Mouse (Mus musculus): ENCODE data around the gene Pgpep1l. TPM values are rescaled to one million over a fixed set of nuclear protein-coding genes. Genes with fewer than 3 reads are reported as not detected.

Pgpep1l gene
- polyA plus RNA-seq, 1 experiment = not detected

- TF ChIP-seq POLR2A (IDR thresholded peaks at IDR 0.05; ENCODE audit: borderline replicate concordance, low read depth, low read length) = no peak
- Histone ChIP-seq H3K27ac (ENCODE audit: insufficient read depth, low read depth, low read length) (no peak overlapping the region), H3K4me3 (ENCODE audit: insufficient read depth, low read length) (no peak overlapping the region), H3K4me1 (ENCODE audit: control insufficient read depth, insufficient read depth, low read length) (peaks cover 6% of the 10 kb centered on the region)
Observed at GRCm38 (mm10) chr7:68224006-68224405, 40.0 kb downstream of the Pgpep1l start.

GRCm38 (mm10) chr7:68223356-68223808 is 40.7 kb downstream of the Pgpep1l start:
- H3K4me1 ChIP-seq (ENCODE audit: control insufficient read depth, insufficient read depth, low read length) = peaks cover 6% of the 10 kb centered on the region

DNA sequence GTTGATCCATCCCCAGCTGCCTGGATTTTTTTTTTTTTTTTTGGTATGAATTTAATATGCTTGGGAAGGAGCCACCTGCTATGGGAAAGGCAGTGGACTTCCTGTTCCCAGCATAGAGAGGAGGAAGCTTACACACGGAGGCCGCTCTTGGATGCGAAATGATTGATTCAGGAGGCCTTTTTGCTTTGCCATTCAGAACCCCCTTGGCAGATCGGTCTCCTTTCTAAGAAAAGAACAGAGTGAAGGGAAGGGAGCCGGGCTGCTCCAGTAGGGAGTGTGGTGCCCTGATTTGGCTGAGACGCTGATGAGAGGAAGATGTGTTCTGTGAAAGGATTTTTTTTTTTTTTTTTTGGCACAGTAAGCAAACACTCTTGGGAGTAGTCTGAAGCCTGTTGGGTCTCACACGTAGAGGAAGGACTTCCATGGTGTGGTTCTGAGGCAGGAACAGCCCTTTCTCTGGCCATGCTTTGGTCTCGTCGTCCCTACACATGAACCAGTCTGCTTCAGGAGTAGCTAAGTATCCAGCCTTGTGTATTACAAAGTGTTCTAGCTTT is 42.3 kb downstream of the Pgpep1l start:
- H3K4me1 ChIP-seq (ENCODE audit: control insufficient read depth, insufficient read depth, low read length) = peaks cover 14% of the 10 kb centered on the region
- TF ChIP-seq POLR2A (IDR thresholded peaks at IDR 0.05; ENCODE audit: borderline replicate concordance, low read depth, low read length) (no peak), CTCF (IDR thresholded peaks at IDR 0.05; ENCODE audit: low read depth, low read length) (no peak)
- no peak overlapping the region for H3K4me3 ChIP-seq (ENCODE audit: insufficient read depth, low read length)
- H3K27ac ChIP-seq (ENCODE audit: insufficient read depth, low read depth, low read length) = no peak overlapping the region

More at GRCm38 (mm10) chr7:68223356-68223808, 40.7 kb downstream of the Pgpep1l start:
- TF ChIP-seq POLR2A (IDR thresholded peaks at IDR 0.05; ENCODE audit: borderline replicate concordance, low read depth, low read length) = no peak
- no peak for TF ChIP-seq CTCF (IDR thresholded peaks at IDR 0.05; ENCODE audit: low read depth, low read length)
- Histone ChIP-seq H3K4me3 (ENCODE audit: insufficient read depth, low read length) (no peak overlapping the region), H3K27ac (ENCODE audit: insufficient read depth, low read depth, low read length) (no peak overlapping the region)

DNA sequence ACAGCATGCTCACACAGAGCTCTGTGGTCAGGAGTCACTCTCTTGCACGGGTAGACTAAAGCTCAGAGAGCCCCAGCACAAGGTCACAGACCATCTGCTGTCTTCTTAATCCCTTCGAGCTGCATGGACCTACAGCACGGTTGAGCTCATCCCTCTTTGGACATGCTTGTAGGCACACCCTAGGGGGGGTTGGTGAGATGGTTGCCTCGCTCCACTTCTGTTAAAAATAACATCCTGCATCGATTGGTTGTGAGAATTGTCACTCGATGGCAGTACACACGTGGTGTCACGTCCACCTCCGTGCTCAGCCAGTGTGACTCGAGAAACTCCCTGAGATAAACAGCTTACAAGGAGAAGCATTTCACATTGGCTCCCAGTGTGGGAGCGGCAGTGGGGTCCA is 45.2 kb downstream of the Pgpep1l start:
- Histone ChIP-seq H3K4me3 (ENCODE audit: insufficient read depth, low read length) (no peak overlapping the region), H3K4me1 (ENCODE audit: control insufficient read depth, insufficient read depth, low read length) (peaks cover 14% of the 10 kb centered on the region), H3K27ac (ENCODE audit: insufficient read depth, low read depth, low read length) (no peak overlapping the region)
- TF ChIP-seq CTCF (IDR thresholded peaks at IDR 0.05; ENCODE audit: low read depth, low read length) = no peak
- TF ChIP-seq POLR2A (IDR thresholded peaks at IDR 0.05; ENCODE audit: borderline replicate concordance, low read depth, low read length) = no peak

- no peak overlapping the region for H3K27ac ChIP-seq (ENCODE audit: insufficient read depth, low read depth, low read length)
- no peak for TF ChIP-seq POLR2A (IDR thresholded peaks at IDR 0.05; ENCODE audit: borderline replicate concordance, low read depth, low read length)
- peaks cover 11% of the 10 kb centered on the region for H3K4me1 ChIP-seq (ENCODE audit: control insufficient read depth, insufficient read depth, low read length)
- no peak overlapping the region for H3K4me3 ChIP-seq (ENCODE audit: insufficient read depth, low read length)
Observed at GRCm38 (mm10) chr7:68215522-68216070, 48.4 kb downstream of the Pgpep1l start.

GRCm38 (mm10) chr7:68213842-68214241 is 50.2 kb downstream of the Pgpep1l start:
- no peak overlapping the region for H3K27ac ChIP-seq (ENCODE audit: insufficient read depth, low read depth, low read length)
- no peak overlapping the region for H3K4me3 ChIP-seq (ENCODE audit: insufficient read depth, low read length)
- TF ChIP-seq CTCF (IDR thresholded peaks at IDR 0.05; ENCODE audit: low read depth, low read length) (no peak), POLR2A (IDR thresholded peaks at IDR 0.05; ENCODE audit: borderline replicate concordance, low read depth, low read length) (no peak)
- peaks cover 11% of the 10 kb centered on the region for H3K4me1 ChIP-seq (ENCODE audit: control insufficient read depth, insufficient read depth, low read length)

DNA sequence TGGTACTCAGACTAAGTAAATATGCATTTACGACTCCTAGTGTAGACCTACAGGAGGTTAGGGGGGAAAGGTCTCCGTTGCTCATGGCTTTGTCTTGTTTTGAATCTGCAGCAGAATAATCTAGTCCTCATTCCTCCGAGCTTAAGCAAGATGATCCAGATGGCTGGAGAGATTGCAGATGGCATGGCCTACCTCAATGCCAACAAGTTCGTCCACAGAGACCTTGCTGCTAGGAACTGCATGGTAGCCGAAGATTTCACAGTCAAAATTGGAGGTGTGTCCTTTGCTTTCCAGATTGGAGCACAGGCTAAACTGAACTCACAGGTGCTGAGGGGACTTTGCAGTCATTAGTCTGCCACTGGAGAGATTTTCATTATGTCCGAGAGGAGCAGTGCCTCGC is 52.1 kb downstream of the Pgpep1l start:
- Histone ChIP-seq H3K27ac (ENCODE audit: insufficient read depth, low read depth, low read length) (no peak overlapping the region), H3K4me1 (ENCODE audit: control insufficient read depth, insufficient read depth, low read length) (peaks cover 3% of the 10 kb centered on the region; the same call in 1 of the 2 replicates), H3K4me3 (ENCODE audit: insufficient read depth, low read length) (no peak overlapping the region)
- TF ChIP-seq CTCF (IDR thresholded peaks at IDR 0.05; ENCODE audit: low read depth, low read length) (no peak), POLR2A (IDR thresholded peaks at IDR 0.05; ENCODE audit: borderline replicate concordance, low read depth, low read length) (no peak)

DNA sequence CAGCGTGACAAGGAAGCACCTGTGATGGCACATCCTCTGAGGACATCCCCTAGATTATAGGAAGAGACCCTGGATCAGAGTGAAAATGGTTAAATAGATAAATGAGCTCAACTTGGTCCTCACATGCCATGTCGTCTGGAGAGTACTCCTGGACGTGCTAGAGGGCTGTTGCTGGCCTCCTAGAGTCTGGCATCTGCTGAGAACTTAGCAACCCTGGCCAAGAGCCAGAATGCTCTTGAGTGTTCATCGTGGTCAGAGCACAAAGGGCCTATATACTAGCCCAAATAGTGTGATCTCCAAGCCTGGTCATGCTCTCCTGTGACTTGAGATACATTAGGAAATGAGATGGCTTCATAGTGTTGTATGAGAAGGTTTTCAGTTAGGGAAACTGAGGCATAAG is 53.6 kb downstream of the Pgpep1l start:
- Histone ChIP-seq H3K4me1 (ENCODE audit: control insufficient read depth, insufficient read depth, low read length) (peaks cover 3% of the 10 kb centered on the region; the same call in 1 of the 2 replicates), H3K27ac (ENCODE audit: insufficient read depth, low read depth, low read length) (no peak overlapping the region), H3K4me3 (ENCODE audit: insufficient read depth, low read length) (no peak overlapping the region)
- no peak for TF ChIP-seq POLR2A (IDR thresholded peaks at IDR 0.05; ENCODE audit: borderline replicate concordance, low read depth, low read length)

DNA sequence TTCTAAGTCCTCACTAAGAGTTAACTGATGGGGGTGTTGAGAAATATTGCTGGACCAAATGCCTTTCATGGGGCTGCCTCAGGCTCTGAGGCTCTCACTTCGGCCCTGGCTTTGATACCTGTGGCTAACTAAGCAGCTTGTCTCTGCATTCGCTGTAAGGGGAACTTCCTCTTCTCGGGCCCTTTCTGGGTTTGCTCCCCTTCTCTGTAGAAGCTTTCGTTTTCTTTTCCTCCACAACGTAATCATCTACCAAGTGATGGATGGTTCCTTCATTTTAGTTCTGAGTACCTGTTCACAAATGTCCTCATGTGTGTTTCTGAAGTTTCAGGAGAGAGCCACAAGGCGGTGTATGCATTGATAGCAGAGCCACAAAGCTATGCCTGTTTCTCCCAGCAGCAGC is 55.0 kb downstream of the Pgpep1l start:
- H3K27ac ChIP-seq (ENCODE audit: insufficient read depth, low read depth, low read length) = no peak overlapping the region
- TF ChIP-seq CTCF (IDR thresholded peaks at IDR 0.05; ENCODE audit: low read depth, low read length) = no peak
- no peak for TF ChIP-seq POLR2A (IDR thresholded peaks at IDR 0.05; ENCODE audit: borderline replicate concordance, low read depth, low read length)
- H3K4me3 ChIP-seq (ENCODE audit: insufficient read depth, low read length) = no peak overlapping the region
- peaks cover 3% of the 10 kb centered on the region; the same call in 1 of the 2 replicates for H3K4me1 ChIP-seq (ENCODE audit: control insufficient read depth, insufficient read depth, low read length)

GRCm38 (mm10) chr7:68205776-68206427 is 58.1 kb downstream of the Pgpep1l start:
- Histone ChIP-seq H3K4me3 (ENCODE audit: insufficient read depth, low read length) (no peak overlapping the region), H3K27ac (ENCODE audit: insufficient read depth, low read depth, low read length) (no peak overlapping the region), H3K4me1 (ENCODE audit: control insufficient read depth, insufficient read depth, low read length) (no peaks in the 10 kb centered on the region)
- TF ChIP-seq POLR2A (IDR thresholded peaks at IDR 0.05; ENCODE audit: borderline replicate concordance, low read depth, low read length) (no peak), CTCF (IDR thresholded peaks at IDR 0.05; ENCODE audit: low read depth, low read length) (no peak)

All from bone marrow macrophage, adult 2 months (primary cell).